Mouse (Mus musculus) CD4-positive, CD25-positive, alpha-beta regulatory T cell, adult 4 months (primary cell): Measurements from ENCODE around the gene Fbxo17. TPM values are rescaled to one million over a fixed set of nuclear protein-coding genes. Genes with fewer than 3 reads are reported as not detected.
"Not testable (repeated sequence)": the region's sequence is repeated elsewhere in the genome, so short reads cannot be mapped to it uniquely, and the experiment has no call there.

Experiments used
- ATAC-seq: one replicate; pipeline ENCODE4 v1.8.0; 2017
- polyA plus RNA-seq, 2 experiments: library from polyadenylated mRNA; unstranded; fragments of 100-300 nt; shearing (Covaris generic); gene quantifications; one replicate each; pipeline ENCODE4 v1.2.1; 2017

Fbxo17 gene
- 10 to 100 TPM in 1 of 2 experiments, 1 to 10 TPM in 1; 9.8 to 15.6 TPM for polyA plus RNA-seq

DNA sequence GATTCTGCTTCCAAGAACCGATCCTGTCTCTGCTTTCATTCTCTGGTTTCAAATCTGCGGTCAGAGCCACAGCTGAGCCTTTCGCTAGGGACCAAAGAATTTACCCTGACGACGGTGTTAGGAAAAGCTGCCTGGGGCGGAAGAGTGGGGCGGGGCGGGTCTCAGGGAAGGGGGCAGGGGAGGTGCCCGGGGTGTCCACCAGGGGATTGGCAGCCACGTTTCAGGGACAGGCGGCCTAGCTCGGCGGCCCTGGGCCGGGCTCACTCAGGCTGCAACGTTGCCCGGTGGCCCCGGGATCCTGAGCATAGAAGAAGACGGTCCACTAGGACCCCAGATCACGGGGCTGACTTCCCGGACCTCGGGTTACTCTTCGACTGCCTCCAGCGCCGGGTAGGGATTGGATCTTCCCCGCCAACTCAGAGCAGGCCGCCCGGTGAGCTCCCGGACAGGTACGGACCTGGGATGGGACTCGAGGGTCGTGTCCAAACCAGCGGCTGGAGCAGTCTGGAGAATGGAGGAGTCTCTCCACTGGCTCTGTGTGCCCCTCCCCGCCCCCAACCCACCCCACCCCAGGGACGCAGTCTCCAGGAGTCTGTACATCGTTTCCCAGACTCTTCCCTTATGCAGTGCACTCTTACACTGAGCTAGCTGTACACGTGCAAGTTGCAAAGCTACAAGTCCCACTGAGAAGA is at the start of gene Fbxo17:
Fbxo17 (plus strand) TSS at position 215 of the 692 bp plus-strand sequence.
- peak; percentile 69 for ATAC-seq

DNA sequence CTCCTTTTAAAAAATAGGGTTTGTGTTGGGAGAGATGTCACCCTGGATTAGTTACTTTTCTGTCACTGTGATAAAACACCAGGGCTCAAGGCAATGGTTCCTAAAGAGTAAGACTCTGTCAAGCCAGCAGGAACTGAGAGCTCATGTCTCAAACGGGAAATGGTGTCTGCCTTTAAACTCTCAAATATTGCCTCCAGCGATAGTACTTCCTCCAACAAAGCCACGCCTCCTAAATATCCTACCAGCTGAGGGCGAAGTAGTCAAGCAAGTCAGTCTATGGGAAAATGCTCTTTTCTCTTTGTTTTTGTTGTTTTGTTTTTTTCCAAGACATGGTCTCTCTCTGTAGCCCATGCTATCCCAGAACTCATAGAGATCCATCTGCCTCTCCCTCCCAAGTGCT is 45.4 kb upstream of the Fbxo17 start:
- ATAC-seq = peak; percentile 85

DNA sequence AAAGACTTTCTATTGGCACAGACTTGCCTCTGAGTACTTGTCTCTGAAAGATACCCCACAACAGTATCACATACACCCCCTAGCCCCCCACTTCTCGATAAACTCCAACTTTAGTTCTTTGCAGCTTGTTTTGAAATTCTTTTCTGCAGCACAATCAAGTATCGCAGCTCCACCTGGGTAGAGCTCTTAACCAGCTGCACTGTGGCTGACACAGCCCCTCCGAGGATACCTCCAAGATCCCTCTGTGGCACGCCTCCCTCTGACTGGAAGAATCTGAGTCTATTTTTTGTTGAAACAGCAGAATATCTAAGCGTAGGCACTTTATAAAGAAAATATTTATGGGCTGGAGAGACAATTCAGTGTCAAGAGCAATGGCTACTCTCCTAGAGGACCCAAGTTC is 44.3 kb upstream of the Fbxo17 start:
- ATAC-seq = no peak

DNA sequence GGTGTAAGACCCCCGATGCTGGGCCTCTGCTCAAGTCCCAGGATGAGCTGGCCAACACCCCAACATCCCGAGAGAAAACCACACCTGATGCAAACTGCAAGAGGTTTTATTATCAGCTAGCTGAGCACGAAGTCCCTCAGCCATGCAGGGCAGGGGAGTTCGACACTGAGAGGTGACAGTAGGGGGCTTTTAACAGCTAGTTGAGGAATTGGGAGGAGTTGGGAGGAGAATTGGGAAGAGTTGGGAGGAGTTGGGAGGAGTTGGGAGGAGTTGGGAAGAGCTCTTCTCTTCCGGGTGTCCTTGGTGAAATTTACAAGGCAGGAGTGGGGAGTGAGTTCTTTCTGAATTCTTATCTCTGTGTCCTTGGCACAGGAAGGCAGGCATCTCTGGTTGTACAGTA is 43.8 kb upstream of the Fbxo17 start:
- ATAC-seq = not testable (repeated sequence)

DNA sequence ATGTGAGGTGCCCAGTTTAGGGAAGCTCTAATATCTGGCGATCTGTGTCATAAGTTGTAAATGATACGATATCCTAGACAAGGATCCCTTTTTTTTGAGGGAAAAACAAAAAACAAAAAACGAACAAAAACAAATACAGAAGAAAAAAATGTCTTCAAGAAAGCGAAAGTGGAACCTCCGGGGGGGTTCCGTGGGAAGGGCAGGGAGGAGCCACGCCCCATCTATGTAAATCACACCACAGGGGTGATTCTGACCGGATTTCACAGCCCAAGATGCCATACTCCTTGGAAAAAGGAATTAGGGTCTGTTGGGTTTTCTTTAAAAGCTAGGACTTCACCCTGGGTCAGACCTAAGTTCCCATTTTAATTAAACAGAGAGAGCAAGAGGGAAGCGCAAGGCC is 41.6 kb upstream of the Fbxo17 start:
- no peak for ATAC-seq

DNA sequence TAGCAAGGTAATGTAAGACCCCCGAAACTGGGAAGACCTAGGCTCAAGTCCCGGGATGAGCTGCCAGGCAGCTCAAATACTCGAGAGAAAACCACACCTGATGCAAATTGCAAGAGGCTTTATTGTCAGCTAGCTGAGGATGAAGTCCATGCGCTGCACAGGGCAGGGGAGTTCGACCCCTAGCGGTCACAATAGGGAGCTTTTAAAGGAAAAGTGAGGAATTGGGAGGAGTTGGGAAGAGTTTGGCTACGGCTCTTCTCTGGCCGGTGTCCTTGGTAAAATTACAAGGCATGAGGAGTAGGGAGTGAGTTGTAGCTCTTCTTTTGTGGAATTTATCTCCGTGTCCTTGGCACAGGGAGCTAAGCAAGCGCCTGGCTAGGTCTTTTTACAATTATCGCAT is 40.9 kb upstream of the Fbxo17 start:
- no peak for ATAC-seq

DNA sequence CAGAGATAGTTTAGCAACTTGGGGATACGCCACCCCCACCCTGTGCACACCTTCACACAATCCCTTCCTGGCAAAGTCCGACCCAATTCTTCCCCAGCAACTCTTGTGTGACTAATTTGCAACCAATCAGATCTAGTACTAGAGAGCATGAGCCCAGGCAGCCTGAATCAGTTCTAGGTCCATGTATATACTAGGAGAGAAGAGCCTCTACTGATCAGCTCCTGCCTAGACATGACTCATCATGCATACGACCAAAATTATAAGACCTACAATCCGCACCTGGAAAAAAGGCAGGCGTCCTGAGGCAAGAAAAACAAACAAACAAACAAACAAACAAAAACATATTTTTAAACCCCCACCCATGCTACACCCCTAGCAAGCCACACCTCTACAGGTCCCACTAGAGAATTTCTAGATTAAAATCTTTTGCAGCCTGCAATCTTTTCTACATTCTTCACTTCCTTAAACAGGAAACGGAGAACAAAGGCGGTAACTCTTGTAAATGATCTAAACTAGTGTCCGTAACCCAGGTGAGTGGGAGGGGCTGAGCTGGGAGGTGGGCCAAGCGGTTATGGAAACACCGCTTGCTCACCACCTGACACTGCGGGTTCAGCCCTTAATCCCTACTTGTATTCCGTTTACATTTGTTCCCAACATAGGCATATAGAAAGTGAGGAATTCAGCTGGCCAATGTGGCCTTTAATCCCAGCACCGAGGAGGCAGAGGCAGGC is 39.6 kb upstream of the Fbxo17 start:
- peak; percentile 86 for ATAC-seq

DNA sequence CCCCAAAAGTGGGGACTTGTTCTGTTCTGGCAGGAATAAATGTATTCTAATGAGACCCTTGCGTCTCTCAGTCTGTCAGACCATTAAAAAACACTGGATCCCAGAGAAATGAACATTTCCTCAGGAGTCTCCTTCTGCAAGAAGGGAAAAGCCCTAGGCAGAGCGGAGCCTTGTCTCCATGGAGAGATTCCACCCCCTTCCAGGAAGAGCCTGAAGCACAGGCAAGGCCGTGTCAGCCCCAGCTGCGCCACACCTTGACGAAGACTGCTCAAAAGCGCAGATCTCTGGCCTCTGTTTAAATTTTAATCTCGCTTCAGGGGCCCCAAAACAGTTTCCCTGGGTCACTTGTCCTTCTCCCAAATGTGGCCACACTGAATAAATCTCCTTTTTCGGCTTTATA is 39.0 kb upstream of the Fbxo17 start:
- no peak for ATAC-seq

DNA sequence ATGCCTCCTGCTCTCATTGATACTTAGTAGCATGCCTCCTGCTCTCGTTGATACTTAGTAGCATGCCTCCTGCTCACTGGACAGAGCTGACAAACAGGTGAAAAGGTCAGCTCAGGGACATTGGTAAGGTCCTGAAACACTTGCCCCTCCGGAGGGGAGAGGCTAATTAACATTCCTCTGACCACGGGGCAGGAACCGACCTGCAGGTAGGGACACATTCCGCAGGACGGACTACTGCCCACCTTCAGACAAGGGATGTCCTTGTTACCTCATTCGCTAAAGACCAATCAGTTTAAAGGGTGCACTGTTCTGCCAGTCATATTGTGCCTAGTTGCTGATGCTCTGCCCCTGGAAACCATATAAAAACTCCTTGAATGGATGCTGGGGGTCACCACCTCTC is 25.5 kb upstream of the Fbxo17 start:
- ATAC-seq = no peak

DNA sequence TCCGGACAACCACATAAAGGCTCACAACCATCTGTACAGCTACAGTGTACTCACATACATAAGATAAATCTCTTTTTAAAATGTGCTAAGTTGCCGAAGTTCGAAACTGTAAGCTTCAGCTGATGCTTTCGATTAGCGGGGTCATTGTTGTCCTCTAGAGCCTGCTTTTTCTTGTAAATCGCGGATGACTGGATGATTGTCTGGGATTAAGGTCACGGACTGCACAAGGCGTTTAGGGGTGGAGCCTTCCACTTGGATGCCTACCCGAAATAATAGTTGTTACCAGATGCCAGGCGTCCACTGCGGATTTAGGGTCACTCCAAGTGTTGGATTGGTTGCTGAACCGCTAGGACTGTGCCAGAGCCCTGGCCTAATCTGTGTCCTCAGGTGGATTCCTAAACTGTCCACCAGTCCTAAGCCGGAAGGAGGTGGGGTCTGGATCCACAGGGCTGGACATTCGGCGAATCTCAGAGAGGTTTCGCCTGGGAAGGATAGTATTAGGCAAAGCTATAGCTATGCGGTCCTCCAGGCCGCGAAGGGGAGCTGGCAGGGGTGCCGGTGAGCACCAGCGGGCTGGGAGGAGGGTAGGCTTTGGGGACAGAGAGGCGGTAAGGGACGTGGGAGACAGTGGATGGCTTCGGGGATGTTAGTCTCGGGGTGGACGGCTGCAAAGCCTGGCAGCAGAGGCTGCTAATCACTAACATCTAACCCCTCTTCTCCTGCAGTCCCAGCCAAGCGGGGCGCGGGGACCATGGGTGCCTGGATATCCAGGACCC is 23.9 kb upstream of the Fbxo17 start, which contains the start of gene Fbxo27:
Fbxo27 (plus strand) TSS at position 305 of the 776 bp plus-strand sequence.
- no peak for ATAC-seq

DNA sequence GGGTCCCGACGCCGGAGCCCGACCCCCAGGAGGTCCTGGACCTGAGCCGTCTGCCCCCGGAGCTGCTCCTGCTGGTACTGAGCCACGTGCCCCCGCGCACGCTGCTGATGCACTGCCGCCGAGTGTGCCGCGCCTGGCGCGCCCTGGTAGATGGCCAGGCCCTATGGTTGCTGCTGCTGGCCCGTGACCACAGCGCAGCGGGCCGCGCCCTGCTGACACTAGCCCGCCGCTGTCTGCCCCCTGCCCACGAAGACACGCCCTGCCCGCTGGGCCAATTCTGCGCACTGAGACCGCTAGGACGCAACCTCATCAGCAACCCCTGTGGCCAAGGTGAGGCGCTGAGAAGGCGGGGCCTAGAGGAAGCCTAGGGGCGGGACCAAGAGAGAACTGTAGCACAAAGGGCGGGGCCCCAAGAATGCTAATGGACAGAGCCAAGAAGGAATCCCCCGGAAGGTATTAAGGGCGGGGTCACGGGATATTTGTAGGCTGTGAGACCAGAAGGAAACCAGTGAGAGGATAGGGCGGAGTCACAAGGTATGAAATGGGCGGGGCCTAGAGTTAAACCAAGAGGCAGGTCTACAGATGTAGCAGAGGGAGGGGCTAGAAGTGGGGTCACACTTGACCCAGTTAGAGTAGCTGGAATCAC is 23.2 kb upstream of the Fbxo17 start:
- peak; percentile 91 for ATAC-seq

DNA sequence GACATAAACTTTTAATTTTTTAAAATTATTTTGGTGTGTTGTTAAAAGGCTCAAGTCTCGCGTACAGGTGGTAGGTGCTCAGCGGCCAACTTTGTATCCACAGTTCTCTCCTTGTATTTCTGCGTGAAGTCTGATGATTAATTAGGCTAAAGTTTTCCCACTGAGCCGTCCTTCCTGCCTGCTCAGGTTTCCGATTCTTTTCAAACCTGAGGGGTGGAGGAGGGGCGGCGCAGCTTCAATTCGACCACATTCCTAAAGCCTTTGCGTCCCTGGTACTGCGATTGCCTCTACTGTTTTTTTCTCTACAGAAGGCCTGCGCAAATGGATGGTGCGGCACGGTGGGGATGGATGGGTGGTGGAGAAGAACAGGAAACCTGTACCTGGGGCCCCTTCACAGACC is 22.2 kb upstream of the Fbxo17 start:
- no peak for ATAC-seq

DNA sequence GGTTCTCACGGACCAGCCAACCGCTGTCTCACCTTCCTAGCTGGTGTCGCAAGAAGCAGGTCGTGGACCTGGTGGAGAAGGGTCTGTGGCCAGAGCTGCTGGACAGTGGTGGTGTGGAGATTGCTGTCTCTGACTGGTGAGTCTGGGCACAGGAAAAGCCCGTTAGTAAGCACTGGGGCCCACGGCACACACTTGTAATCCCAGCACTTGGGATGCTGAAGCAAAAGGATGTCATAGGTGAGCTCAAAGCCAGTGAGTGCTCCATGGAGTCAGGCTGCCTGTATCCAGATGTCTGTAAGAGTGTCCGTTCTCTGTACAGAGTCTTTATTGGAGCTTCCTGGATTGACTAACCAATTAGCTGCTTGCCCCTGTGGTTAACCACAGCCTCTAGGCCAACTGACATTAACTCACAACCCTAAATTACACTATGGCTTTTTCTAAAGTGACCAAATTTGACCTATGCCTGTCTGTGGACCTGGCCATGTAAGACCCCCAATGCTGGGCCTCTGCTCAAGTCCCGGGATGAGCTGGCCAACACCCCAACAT is 21.6 kb upstream of the Fbxo17 start:
- no peak for ATAC-seq

DNA sequence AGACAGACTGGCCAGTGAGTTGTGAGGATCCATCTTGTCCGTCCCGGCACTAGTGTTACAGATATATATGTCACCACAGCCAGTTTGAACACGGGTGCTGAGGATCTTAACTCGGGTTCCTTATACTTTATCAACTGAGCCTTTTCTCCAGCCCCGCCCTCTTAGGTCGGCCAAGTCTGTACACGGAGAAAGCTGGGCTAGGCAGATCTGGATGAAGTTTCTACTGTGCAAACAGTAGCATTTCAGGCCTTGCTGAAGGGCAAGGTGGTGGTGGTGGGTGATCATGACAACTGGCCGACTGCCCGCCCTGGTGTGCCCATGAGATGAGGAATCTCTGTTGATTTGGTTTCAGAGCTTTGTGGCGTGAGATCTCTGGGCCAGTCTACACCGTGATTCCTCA is 19.3 kb upstream of the Fbxo17 start:
- ATAC-seq = no peak

DNA sequence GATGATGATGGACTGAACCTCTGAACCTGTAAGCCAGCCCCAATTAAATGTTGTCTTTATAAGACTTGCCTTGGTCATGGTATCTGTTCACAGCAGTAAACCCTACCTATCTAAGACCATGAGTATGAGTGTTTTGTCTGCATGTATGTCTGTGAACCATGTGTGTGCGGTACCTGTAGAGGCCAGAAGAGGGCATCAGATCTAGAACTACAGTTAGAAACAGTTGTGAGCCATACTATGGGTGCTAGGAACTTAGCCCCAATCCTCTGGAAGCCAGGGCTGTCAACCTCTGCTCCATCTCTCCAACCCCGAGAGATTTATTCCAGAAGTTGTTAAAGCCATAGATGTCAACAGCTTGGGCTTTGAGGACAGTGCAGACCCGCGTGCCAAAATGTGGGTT is 16.3 kb upstream of the Fbxo17 start:
- no peak for ATAC-seq

DNA sequence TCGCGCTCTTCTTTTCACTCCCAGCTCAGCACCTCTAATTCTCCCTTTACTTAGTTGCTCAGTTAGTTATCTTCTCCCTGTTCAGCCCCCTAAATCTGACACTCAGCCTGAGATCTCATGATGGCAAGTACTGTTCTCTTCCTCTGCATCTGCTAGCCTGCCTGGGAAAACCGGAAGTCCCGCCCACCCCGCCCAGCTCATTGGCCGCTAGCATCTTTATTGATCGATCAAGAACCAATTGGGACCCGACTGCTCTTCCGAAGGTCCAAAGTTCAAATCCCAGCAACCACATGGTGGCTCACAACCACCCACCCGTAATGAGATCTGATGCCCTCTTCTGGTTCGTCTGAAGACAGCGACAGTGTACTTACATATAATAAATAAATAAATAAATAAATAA is 15.3 kb upstream of the Fbxo17 start:
- not testable (repeated sequence) for ATAC-seq

DNA sequence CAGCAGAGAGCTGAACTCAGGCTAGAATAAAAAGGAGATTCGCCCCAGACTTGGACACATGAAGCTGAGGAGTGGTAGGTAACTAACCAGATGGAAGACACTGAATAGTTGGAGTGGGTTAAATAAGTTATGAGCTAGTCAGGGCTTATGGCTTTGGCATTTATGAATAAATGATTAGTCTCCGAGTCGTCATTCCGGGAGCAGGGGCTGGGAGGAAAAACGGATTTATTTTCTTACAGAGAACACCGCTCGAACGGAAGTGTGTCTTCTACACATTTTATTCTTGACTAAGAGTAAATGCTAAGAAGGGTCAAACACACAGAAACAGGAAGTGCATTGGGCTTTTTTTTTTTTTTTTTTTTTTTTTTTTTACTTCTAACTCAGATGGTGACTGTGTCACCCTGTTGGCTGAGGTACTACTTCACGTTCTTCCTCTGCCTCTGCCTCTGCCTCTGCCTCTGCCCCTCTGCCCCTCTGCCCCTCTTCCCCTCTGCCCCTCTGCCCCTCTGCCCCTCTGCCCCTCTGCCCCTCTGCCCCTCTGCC is 13.9 kb upstream of the Fbxo17 start:
- peak; percentile 96 for ATAC-seq

DNA sequence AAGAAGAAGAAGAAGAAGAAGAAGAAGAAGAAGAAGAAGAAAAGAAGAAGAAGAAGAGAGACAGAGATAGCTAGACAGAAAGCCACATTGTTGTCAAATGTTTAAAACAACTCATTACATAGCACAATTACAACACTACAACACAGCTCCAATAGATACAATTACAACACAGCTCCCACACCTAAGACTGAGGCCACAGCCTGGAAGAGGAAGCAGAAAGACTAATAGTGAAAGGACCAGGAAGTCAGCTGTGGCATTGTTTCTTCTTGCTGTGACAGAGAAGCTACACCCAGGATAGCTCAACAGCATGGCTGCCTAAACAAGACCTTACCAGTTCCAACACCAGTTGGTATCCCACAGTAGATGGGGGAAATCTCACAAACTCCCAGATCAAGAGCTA is 7.2 kb upstream of the Fbxo17 start:
- no peak for ATAC-seq

DNA sequence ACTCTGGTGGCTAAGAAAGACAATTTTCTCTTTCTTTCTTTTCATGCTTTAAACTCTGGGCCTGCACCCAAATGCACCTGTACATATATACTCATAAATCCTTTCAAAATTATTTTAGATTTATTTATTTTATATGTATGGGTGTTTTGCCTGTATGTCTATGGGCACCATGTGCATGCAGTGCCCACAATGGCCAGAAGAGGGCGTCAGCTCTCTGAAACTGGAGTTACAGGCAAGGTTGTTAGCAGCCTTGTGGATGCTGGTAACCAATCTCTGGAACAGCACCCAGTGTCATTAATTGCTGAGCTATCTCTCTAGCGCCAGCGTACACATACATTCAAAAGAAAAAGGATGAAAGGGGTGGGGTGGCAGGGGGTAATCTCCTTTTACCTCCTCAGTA is 5.6 kb upstream of the Fbxo17 start:
- no peak for ATAC-seq

DNA sequence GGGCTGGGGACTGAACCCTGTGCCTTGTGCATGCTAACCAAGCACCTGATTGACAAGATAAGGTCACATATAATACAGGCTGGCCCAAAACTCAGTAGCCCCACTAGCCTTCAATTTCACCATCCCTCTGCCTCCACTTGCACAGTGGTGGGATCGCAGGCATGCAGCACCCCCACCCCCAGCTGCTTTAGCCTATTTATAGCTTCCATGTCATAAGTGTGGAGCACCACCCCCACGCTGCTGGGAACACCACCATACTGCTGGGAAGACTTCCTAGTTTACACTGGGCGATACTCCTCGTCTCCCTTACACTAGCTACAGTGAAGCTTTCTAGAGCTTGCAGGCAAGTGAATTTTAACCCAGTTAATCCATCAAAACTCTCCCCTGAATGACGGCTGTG is 1.9 kb upstream of the Fbxo17 start:
- no peak for ATAC-seq

DNA sequence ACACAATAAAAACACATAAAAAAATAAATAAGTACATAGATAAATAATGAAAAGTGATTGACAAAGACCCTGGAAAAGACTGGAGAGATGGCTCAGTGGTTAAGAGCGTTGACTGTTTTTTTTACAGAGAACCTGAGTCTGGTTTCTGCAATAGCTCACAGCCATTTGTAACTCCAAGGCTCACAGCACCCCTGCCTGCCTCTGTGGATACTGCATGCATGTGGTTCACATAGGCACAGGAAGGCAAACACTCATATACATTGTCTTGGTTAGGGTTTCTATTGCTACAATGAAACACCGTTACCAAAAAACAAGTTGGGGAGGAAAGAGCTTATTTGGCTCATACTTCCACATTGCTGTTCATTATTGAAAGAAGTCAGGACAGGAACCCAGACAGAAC is 1.0 kb upstream of the Fbxo17 start:
- ATAC-seq = no peak

DNA sequence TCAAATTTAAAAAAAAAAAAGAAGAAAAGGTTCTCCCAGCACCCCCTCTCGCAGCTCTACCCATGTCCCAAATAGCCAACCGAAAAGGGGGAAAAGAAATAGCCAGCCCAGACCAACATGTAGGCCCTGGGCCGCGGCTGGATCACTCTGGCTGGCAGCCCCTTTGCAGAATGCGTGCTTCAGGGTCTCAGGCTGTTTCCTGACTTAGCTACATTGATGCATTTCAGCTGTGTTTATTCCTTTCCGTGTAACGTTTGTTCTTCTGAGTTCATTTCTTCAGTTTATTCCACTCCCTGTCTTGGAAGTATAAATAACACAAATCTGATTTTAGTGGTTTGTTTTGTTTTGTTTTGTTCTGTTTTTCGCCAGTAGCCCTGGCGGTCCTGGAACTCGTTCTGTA is 1.1 kb downstream of the Fbxo17 start:
- no peak for ATAC-seq
